Mouse (Mus musculus): ENCODE data around the gene Cd84.
"Not testable (repeated sequence)": the region's sequence is repeated elsewhere in the genome, so short reads cannot be mapped to it uniquely, and the experiment has no call there.

The Cd84 gene

DNA sequence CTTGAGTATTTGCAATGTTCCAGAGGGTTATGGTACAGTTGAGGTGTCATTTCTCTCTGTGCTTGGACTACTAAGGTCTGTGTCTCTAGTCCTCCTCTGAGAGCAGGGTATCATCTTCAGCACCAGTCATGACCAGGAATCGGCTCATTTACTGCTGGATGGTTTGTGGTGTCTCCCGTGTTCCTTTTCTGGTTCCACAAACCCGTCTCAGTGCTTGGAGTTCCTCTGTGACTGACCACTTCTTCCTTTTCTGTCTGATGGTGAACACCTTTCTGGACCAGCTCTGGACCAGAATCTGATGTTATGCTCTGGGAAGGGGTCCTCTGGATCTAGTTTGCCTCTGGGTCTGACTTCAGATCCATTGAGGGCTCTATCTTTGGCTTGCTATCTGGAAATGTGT, at the start of gene Cd84:
Gene Cd84 (plus strand): TSS at position 210 of the 400 bp plus-strand sequence.
- DNase-seq (ENCODE audit: low spot score in 2 of 2): no peak

DNA sequence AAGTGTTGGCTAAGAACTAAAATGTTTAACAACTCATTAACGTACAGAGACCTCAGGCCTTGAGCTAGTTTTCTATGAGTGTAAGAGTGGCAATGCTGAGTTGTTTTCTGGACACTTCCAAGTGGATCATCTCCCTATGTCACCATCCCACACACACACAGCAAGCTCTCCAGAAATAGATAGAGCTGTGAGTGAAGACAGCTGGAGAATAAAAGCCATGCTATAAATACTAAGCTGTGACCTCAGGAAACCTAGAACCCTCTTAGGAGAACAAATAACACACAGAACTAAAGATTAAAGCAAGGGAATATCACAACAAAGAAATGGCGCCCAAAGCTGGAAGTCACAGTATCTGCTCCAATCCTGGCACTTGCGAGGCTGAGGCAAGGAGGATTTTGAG, 48.0 kb upstream of the Cd84 start:
- no peak for DNase-seq (ENCODE audit: low spot score in 2 of 2)

GRCm38 (mm10) chr1:171796185-171796584, 43.3 kb upstream of the Cd84 start:
- DNase-seq (ENCODE audit: low spot score in 2 of 2): no peak

- no peak for DNase-seq (ENCODE audit: low spot score in 2 of 2)
These were observed 41.7 kb upstream of the Cd84 start for GRCm38 (mm10) chr1:171797840-171798239.

DNA sequence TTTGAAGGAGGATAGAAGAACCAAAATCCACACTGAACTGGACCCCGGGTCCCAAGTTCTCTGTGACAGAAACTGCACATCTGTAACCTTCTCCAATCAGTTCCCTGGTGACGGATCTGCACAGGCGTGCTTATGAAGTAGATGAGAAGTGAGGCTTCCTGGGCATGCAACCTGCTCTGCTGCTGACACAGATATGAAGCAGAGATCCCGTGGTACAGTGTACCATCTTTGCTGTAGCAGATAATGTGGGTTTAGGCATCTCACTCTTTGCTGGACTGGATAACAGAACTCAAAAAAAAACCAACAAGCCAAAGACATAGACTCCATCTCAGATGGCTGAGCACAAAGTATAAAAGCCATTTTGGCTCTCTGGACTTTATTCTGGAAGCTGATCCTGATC, 39.8 kb upstream of the Cd84 start:
- DNase-seq (ENCODE audit: low spot score in 2 of 2): no peak

GRCm38 (mm10) chr1:171811048-171811447, 28.4 kb upstream of the Cd84 start:
- DNase-seq (ENCODE audit: low spot score in 2 of 2): not testable (repeated sequence)

- DNase-seq (ENCODE audit: low spot score in 2 of 2): peak; percentile 25 to 68
These were observed 23.7 kb upstream of the Cd84 start for GRCm38 (mm10) chr1:171815545-171816439.

DNA sequence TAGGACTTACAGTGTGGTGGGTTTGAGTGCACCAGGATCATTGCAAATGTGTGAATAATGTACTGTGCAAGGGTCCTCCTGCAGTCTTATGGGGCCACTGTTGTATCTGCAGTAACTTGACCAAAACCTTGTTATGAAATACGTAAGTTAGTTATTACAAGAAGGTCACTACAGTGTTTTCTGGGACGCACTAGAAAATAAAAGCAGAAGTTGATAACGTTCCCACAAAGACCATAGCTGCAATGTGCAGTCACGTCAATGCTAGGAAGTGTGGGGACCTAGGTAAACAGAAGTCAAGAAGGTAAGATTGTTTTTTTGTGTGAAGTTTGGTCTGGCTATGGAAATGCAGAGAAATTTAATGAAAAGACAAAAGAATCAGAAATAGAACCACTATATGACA, 22.5 kb upstream of the Cd84 start:
- DNase-seq (ENCODE audit: low spot score in 2 of 2): no peak

- DNase-seq (ENCODE audit: low spot score in 2 of 2): no peak
These were observed 18.2 kb upstream of the Cd84 start for GRCm38 (mm10) chr1:171821331-171821730.

- no peak for DNase-seq (ENCODE audit: low spot score in 2 of 2)
These were observed 14.0 kb upstream of the Cd84 start for GRCm38 (mm10) chr1:171825462-171825861.

GRCm38 (mm10) chr1:171826164-171826563, 13.3 kb upstream of the Cd84 start:
- DNase-seq (ENCODE audit: low spot score in 2 of 2): peak in 1 of 2 experiments; percentile 64

GRCm38 (mm10) chr1:171827674-171828073, 11.8 kb upstream of the Cd84 start:
- peak in 1 of 2 experiments; percentile 55 for DNase-seq (ENCODE audit: low spot score in 2 of 2)

- peak; percentile 42 to 52 for DNase-seq (ENCODE audit: low spot score in 2 of 2)
These were observed 1.0 kb downstream of the Cd84 start for GRCm38 (mm10) chr1:171840450-171841023.

DNA sequence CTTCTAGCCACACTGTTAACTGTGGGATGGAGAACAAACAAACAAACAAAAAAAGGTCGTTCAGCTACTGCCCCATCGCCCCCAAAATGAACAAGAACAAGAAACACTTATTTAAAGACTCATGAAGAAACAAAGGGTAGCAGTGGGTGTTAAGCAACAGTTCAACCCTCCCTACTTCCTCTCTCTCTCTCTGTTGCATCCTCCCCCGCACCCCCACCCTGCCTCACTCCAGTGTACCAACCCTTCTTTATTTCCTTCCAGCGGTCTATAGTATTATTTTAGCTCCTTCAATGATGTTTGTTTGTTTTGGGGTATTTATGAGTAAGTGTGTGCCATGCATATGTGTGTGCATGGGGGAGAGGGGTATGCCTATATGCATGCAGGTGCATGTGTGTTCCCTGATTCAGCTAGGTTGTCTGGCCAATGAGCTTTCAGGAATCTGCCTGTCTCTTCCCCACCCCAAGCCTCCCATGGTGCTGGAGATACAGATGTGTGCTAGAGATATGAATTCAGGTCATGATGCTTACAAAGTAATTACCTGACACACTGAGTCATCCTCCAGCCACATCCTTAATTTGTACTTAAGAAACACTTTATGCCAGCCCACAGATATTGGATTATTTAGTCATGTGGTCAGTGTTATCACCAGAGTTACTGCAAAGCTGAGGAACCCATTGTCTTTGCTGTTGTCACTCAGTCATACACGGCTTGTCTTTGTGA, 5.7 kb downstream of the Cd84 start:
- DNase-seq (ENCODE audit: low spot score in 2 of 2): peak; percentile 45 to 55

DNA sequence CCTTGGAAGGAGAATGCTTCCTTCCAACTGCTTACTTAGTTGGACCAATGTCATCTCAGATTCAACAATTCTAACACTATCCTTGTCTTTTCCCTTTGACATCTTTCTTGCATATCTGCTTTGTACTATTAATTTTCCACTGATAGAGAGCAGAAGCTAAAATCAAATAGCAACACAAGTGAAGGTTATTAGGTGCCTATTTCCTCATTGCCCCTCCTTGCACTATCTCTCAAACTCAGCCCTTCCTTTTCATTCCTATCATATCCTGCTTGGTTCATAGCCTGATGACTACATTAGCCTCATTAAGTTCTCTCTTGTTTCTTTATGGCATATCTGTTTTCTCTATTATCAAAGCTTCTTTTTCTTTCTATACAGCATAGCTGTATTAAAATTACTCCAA, 8.7 kb downstream of the Cd84 start:
- no peak for DNase-seq (ENCODE audit: low spot score in 2 of 2)

DNA sequence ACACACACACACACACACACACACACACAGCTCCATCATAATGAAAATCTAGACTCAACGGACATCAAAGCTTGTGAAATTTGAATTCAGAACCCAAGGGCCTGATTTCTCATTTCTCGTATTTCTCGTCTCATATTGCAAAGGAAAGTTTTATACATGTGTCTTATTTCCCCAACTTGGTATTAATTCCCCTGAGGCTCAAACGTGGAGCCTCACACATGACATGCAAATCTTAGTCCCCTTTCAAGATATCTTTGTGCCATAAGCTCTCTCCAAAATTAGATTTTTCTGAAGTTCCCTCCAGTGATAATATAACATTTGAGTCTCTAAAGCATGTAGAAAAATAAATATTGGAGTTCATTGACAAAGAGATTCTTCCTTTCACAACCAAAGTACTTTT, 9.3 kb downstream of the Cd84 start:
- DNase-seq (ENCODE audit: low spot score in 2 of 2): no peak

GRCm38 (mm10) chr1:171849454-171849853, 10.0 kb downstream of the Cd84 start:
- DNase-seq (ENCODE audit: low spot score in 2 of 2): no peak

GRCm38 (mm10) chr1:171865467-171865866, 26.0 kb downstream of the Cd84 start:
- DNase-seq (ENCODE audit: low spot score in 2 of 2): no peak

- DNase-seq (ENCODE audit: low spot score in 2 of 2): no peak
These were observed 47.5 kb downstream of the Cd84 start for GRCm38 (mm10) chr1:171886989-171887388.

DNA sequence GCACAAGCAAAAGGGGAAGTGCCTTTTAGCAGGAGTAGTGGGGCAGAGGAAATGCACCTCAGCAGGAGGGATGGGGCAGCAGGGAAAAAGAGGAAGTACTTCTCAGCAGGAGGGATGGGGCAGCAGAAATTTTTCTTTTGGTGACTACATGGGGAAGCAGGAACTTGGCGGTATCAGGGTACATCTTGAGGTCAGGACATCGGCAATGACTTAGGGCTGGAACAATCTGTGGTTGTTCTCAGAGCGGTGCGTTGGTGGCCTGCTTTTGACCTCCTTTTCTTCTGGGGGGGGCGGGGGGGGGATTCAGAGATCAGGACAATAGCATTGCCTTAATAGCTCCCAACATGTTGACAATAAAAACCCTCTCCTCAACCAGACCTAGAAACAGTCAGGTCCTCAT, 55.9 kb downstream of the Cd84 start, which contains the start of gene Gm10521:
Gene Gm10521 (plus strand): TSS at position 301 of the 400 bp plus-strand sequence.
- DNase-seq (ENCODE audit: low spot score in 2 of 2): not testable (repeated sequence)

- DNase-seq (ENCODE audit: low spot score in 2 of 2): no peak
These were observed 64.5 kb downstream of the Cd84 start for GRCm38 (mm10) chr1:171904011-171904410.

Measured in thymus, postnatal 10 days (tissue).